In the genomic region with DNA sequence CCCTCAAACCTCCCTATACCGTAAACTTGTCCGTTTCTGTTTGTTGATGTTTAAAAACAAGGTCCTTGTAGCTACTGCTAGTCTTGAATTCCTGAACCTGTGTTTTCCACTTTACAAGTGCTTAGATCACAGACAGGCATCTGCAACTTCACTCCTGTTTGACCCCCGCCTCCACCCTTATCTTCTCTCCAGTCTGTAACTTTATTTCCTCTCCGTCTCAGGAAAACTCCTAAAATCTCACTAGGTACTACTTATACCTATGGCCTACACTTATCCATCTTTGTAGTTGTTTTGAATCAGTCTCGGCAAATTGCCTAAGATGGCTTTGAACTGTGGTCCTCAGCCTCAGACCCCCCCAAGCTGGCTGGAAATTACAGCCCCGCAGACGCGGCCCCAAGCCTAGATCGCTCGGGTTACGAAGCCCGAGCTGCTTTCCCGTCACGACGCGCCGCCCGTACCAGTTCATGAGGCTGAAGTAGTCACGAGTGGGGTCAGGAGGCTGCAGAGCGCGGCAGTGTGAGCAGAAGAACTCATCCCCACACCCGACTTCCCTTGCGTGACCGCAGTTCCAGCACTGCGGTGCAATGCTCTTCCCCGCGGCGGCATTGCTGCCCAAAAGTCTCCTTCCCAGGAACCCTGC, we compare ENCODE assay signal across 8 mouse cellular contexts. TPM values are rescaled to one million over a fixed set of nuclear protein-coding genes. Genes with fewer than 3 reads are reported as not detected.
A peak's percentile ranks its signal among the peaks of the same experiment; 100 is the strongest.
DNase-seq lines count a peak whose midpoint lies in the region; ATAC-seq and TF ChIP-seq lines count a peak whose summit lies in the region.

No protein-coding gene starts in this region.

- H3K36me3 ChIP-seq in ES-Bruce4 (ENCODE audit: control insufficient read depth, insufficient read depth, low read length, poor library complexity, severe bottlenecking): peaks cover 24% of the 10 kb centered on the region
- peaks cover 13% of the 10 kb centered on the region for H3K36me3 ChIP-seq in forebrain, embryonic 14.5 days (ENCODE audit: control insufficient read depth, insufficient read depth, low read length)
- H3K36me3 ChIP-seq in liver, embryonic 14.5 days (replicated peaks; ENCODE audit: control insufficient read depth, insufficient read depth, low read depth): peaks cover 33% of the 10 kb centered on the region

- TF ChIP-seq CTCF in gastrocnemius, adult 2 months (IDR thresholded peaks at IDR 0.05): no peak
- TF ChIP-seq CTCF in ES-Bruce4 (IDR thresholded peaks at IDR 0.05; ENCODE audit: low read depth, low read length): no peak
- no peak for TF ChIP-seq CTCF in liver, embryonic 14.5 days (IDR thresholded peaks at IDR 0.05; ENCODE audit: low read depth)

- peak overlapping the region; percentile 90 for H3K4me3 ChIP-seq in gastrocnemius, adult 2 months
- H3K4me3 ChIP-seq in ES-Bruce4 (ENCODE audit: low read depth, low read length): peak overlapping the region; percentile 93
- H3K4me3 ChIP-seq in forebrain, embryonic 14.5 days (ENCODE audit: low read depth, low read length): peak overlapping the region; percentile 65
- peak overlapping the region; percentile 80 to 95 for H3K4me3 ChIP-seq in liver, embryonic 14.5 days (ENCODE audit: insufficient read depth in 1 of 2, low read depth in 2 of 2, low read length in 2 of 2)

- H3K27me3 ChIP-seq in ES-Bruce4 (ENCODE audit: control insufficient read depth, insufficient read depth, low read length, poor library complexity, severe bottlenecking): no peaks in the 10 kb centered on the region
- no peaks in the 10 kb centered on the region for H3K27me3 ChIP-seq in forebrain, embryonic 14.5 days (replicated peaks; ENCODE audit: control insufficient read depth, insufficient read depth, low read length)
- H3K27me3 ChIP-seq in liver, embryonic 14.5 days (ENCODE audit: control insufficient read depth, insufficient read depth, low read length): no peaks in the 10 kb centered on the region

- intact Hi-C loops in gastrocnemius, adult 2 months (cut with DNase I): loop anchor here (2.0 to 5.0 kb wide), 3 partner anchors 26 to 83 kb away; a partner anchor contains a TSS

- H3K4me2 ChIP-seq in forebrain, embryonic 14.5 days (ENCODE audit: low read length): peak overlapping the region; percentile 79
- H3K4me2 ChIP-seq in liver, embryonic 14.5 days (ENCODE audit: low read depth): peak overlapping the region; percentile 74

- H3K9ac ChIP-seq in ES-Bruce4 (ENCODE audit: low read depth, poor library complexity, severe bottlenecking): peak overlapping the region; percentile 73
- peak overlapping the region; percentile 77 for H3K9ac ChIP-seq in forebrain, embryonic 14.5 days (ENCODE audit: low read length)
- H3K9ac ChIP-seq in liver, embryonic 14.5 days (replicated peaks): peak overlapping the region; percentile 97

- no peak for DNase-seq in gastrocnemius, adult 2 months
- no peak for DNase-seq in gastrocnemius, postnatal 4 days (ENCODE audit: low spot score in 2 of 2)
- no peak for DNase-seq in forebrain, embryonic 14.5 days (ENCODE audit: low spot score)
- peak in 2 of 3 experiments; percentile 58 to 61 for DNase-seq in liver, embryonic 14.5 days (ENCODE audit: low read depth in 3 of 3, low spot score in 3 of 3)
- DNase-seq in frontal cortex, postnatal 10 days (ENCODE audit: low spot score in 2 of 2): no peak
- DNase-seq in Muller cell, postnatal 12 days (ENCODE audit: inconsistent ontology term): no peak
- no peak for DNase-seq in ovary, postnatal 10 days (ENCODE audit: low spot score)

- H3K9me3 ChIP-seq in ES-Bruce4 (replicated peaks; ENCODE audit: control insufficient read depth, insufficient read depth, low read length, poor library complexity, severe bottlenecking): no peaks in the 10 kb centered on the region
- no peaks in the 10 kb centered on the region for H3K9me3 ChIP-seq in forebrain, embryonic 14.5 days (replicated peaks; ENCODE audit: control insufficient read depth, low read length)
- no peaks in the 10 kb centered on the region for H3K9me3 ChIP-seq in liver, embryonic 14.5 days (ENCODE audit: control insufficient read depth, low read length)

- H3K27ac ChIP-seq in gastrocnemius, adult 2 months: peak overlapping the region; percentile 90
- H3K27ac ChIP-seq in ES-Bruce4 (ENCODE audit: insufficient read depth, low read length): peak overlapping the region; percentile 14; the same call in 1 of the 2 replicates
- no peak overlapping the region for H3K27ac ChIP-seq in forebrain, embryonic 14.5 days (ENCODE audit: low read depth, low read length)
- H3K27ac ChIP-seq in liver, embryonic 14.5 days: peak overlapping the region; percentile 100

- peak; percentile 69 for ATAC-seq in forebrain, embryonic 14.5 days
- ATAC-seq in liver, embryonic 14.5 days (ENCODE audit: insufficient read depth): peak; percentile 25

- peaks cover 1% of the 10 kb centered on the region for H3K4me1 ChIP-seq in ES-Bruce4 (ENCODE audit: control insufficient read depth, insufficient read depth, low read length)
- no peaks in the 10 kb centered on the region for H3K4me1 ChIP-seq in forebrain, embryonic 14.5 days (ENCODE audit: control insufficient read depth, insufficient read depth, low read length)
- peaks cover 43 to 47% of the 10 kb centered on the region in 2 experiments for H3K4me1 ChIP-seq in liver, embryonic 14.5 days (replicated peaks; ENCODE audit: control insufficient read depth in 2 of 2, insufficient read depth in 2 of 2, low read length in 1 of 2)

- 8% methylated on average over 28 of the region's 28 CpGs for WGBS in forebrain, embryonic 14.5 days
- 1% methylated on average over 28 of the region's 28 CpGs for WGBS in liver, embryonic 14.5 days (ENCODE audit: insufficient replicate concordance)

- TF ChIP-seq EP300 in ES-Bruce4 (IDR thresholded peaks at IDR 0.05; ENCODE audit: insufficient read depth, low read depth, low read length): no peak
- peak; percentile 57 for TF ChIP-seq EP300 in liver, embryonic 14.5 days (IDR thresholded peaks at IDR 0.05; ENCODE audit: low read depth)

- TF ChIP-seq POLR2A in ES-Bruce4 (IDR thresholded peaks at IDR 0.05; ENCODE audit: insufficient read depth, low read length): no peak

RNA-seq across cellular contexts. Expression of a gene that starts 0.4 kb away (rescaled TPM):
- 10 to 100 TPM; 14.1 to 19.4 TPM for total RNA-seq in gastrocnemius, adult 2 months (2021)
- total RNA-seq in gastrocnemius, postnatal 4 days (2021): 10 to 100 TPM; 13.0 to 14.1 TPM
- 41.5 and 46.6 TPM in 2 replicates for polyA plus RNA-seq in ES-Bruce4 (2011; ENCODE audit: insufficient read depth, insufficient read length, low read depth, missing spikeins)
- 9.1 and 11.0 TPM in 2 replicates for polyA plus RNA-seq in forebrain, embryonic 14.5 days (2014; fragmentation: Nextera tagmentation; extraction: Ambion mirVana)
- 18.0 and 28.8 TPM in 2 replicates for polyA plus RNA-seq in liver, embryonic 14.5 days (2012; rRNA removed)
- polyA plus RNA-seq in liver, embryonic 14.5 days (2014; fragmentation: Nextera tagmentation; extraction: Ambion mirVana): 50.0 and 55.7 TPM in 2 replicates

RNA-seq across cellular contexts. Expression of a gene that starts 0.6 kb away (rescaled TPM):
- 1 to 10 TPM in 1 of 2 experiments, under 1 TPM in 1; 0.92 to 1.1 TPM for total RNA-seq in gastrocnemius, adult 2 months (2021)
- 1 to 10 TPM; 4.8 to 5.8 TPM for total RNA-seq in gastrocnemius, postnatal 4 days (2021)
- polyA plus RNA-seq in ES-Bruce4 (2011; ENCODE audit: insufficient read depth, insufficient read length, low read depth, missing spikeins): 95.0 and 107 TPM in 2 replicates
- 10.2 and 13.9 TPM in 2 replicates for polyA plus RNA-seq in forebrain, embryonic 14.5 days (2014; fragmentation: Nextera tagmentation; extraction: Ambion mirVana)
- polyA plus RNA-seq in liver, embryonic 14.5 days (2012; rRNA removed): 19.9 and 26.2 TPM in 2 replicates
- 26.7 and 31.2 TPM in 2 replicates for polyA plus RNA-seq in liver, embryonic 14.5 days (2014; fragmentation: Nextera tagmentation; extraction: Ambion mirVana)

RNA-seq across cellular contexts. Expression of a gene that starts 29.3 kb away (rescaled TPM):
- 10 to 100 TPM; 49.1 to 70.6 TPM for total RNA-seq in gastrocnemius, adult 2 months (2021)
- 10 to 100 TPM; 34.5 to 34.7 TPM for total RNA-seq in gastrocnemius, postnatal 4 days (2021)
- 126 and 129 TPM in 2 replicates for polyA plus RNA-seq in ES-Bruce4 (2011; ENCODE audit: insufficient read depth, insufficient read length, low read depth, missing spikeins)
- 44.9 and 59.8 TPM in 2 replicates for polyA plus RNA-seq in forebrain, embryonic 14.5 days (2014; fragmentation: Nextera tagmentation; extraction: Ambion mirVana)
- polyA plus RNA-seq in liver, embryonic 14.5 days (2012; rRNA removed): 16.7 and 18.3 TPM in 2 replicates
- 13.3 and 14.7 TPM in 2 replicates for polyA plus RNA-seq in liver, embryonic 14.5 days (2014; fragmentation: Nextera tagmentation; extraction: Ambion mirVana)

RNA-seq across cellular contexts. Expression of a gene that starts 40.4 kb away (rescaled TPM):
- total RNA-seq in gastrocnemius, adult 2 months (2021): 10 to 100 TPM; 11.9 to 16.6 TPM
- 10 to 100 TPM; 27.1 to 33.1 TPM for total RNA-seq in gastrocnemius, postnatal 4 days (2021)
- 2.0 and 2.5 TPM in 2 replicates for polyA plus RNA-seq in ES-Bruce4 (2011; ENCODE audit: insufficient read depth, insufficient read length, low read depth, missing spikeins)
- polyA plus RNA-seq in forebrain, embryonic 14.5 days (2014; fragmentation: Nextera tagmentation; extraction: Ambion mirVana): 29.0 and 37.9 TPM in 2 replicates
- 0.36 and 0.48 TPM in 2 replicates for polyA plus RNA-seq in liver, embryonic 14.5 days (2012; rRNA removed)
- 0.81 and 1.00 TPM in 2 replicates for polyA plus RNA-seq in liver, embryonic 14.5 days (2014; fragmentation: Nextera tagmentation; extraction: Ambion mirVana)

RNA-seq across cellular contexts. Expression of a gene that starts 58.7 kb away (rescaled TPM):
- 10 to 100 TPM in 1 of 2 experiments, 1 to 10 TPM in 1; 8.7 to 13.8 TPM for total RNA-seq in gastrocnemius, adult 2 months (2021)
- total RNA-seq in gastrocnemius, postnatal 4 days (2021): 10 to 100 TPM; 17.1 to 19.4 TPM
- polyA plus RNA-seq in ES-Bruce4 (2011; ENCODE audit: insufficient read depth, insufficient read length, low read depth, missing spikeins): 30.9 and 32.4 TPM in 2 replicates
- polyA plus RNA-seq in forebrain, embryonic 14.5 days (2014; fragmentation: Nextera tagmentation; extraction: Ambion mirVana): 13.8 and 14.9 TPM in 2 replicates
- 20.0 and 23.9 TPM in 2 replicates for polyA plus RNA-seq in liver, embryonic 14.5 days (2012; rRNA removed)
- polyA plus RNA-seq in liver, embryonic 14.5 days (2014; fragmentation: Nextera tagmentation; extraction: Ambion mirVana): 17.2 and 18.8 TPM in 2 replicates

Comparison
In these comparisons a context has a peak if more than half of its experiments do, and no peak if none do; other contexts are left out.
1. DNase-seq: peak in liver, embryonic 14.5 days (2 of 3); none in gastrocnemius, adult 2 months (single experiment), gastrocnemius, postnatal 4 days (0 of 2), forebrain, embryonic 14.5 days (single experiment), frontal cortex, postnatal 10 days (0 of 2), Muller cell, postnatal 12 days (single experiment) and ovary, postnatal 10 days (single experiment).
2. Peak in every context shown above with its lines, with median percentiles within 50 percentile points of each other: H3K4me3 ChIP-seq and H3K9ac ChIP-seq.